Mouse (Mus musculus): ENCODE results near the gene Rtn2. TPM values are rescaled to one million over a fixed set of nuclear protein-coding genes. Genes with fewer than 3 reads are reported as not detected.

The Rtn2 gene
- polyA plus RNA-seq (2012; rRNA removed): 12.7 and 18.9 TPM in 2 replicates

GRCm38 (mm10) chr7:19282385-19282784 is at the start of gene Rtn2:
TSS of gene Rtn2 (plus strand) at chr7:19282624.
- 2% methylated on average over 37 of the region's 37 CpGs for WGBS
- DNase-seq (ENCODE audit: low read depth, low spot score): no peak

- 33% methylated on average over 5 of the region's 5 CpGs for whole genome bisulfite sequencing
- no peak for DNase-seq (ENCODE audit: low read depth, low spot score)
Measured at GRCm38 (mm10) chr7:19234652-19235051, 47.8 kb upstream of the Rtn2 start.

GRCm38 (mm10) chr7:19235092-19235671 is 47.2 kb upstream of the Rtn2 start:
- WGBS: 30% methylated on average over 2 of the region's 2 CpGs
- DNase-seq (ENCODE audit: low read depth, low spot score): peak; percentile 60

GRCm38 (mm10) chr7:19236411-19236810 is 46.0 kb upstream of the Rtn2 start:
- DNase-seq (ENCODE audit: low read depth, low spot score): no peak

GRCm38 (mm10) chr7:19238344-19238743 is 44.1 kb upstream of the Rtn2 start:
- no peak for DNase-seq (ENCODE audit: low read depth, low spot score)
- 93% methylated on average over 4 of the region's 4 CpGs for WGBS

More at GRCm38 (mm10) chr7:19236411-19236810, 46.0 kb upstream of the Rtn2 start:
- 27% methylated on average over 2 of the region's 2 CpGs for WGBS

GRCm38 (mm10) chr7:19239423-19239822 is 43.0 kb upstream of the Rtn2 start:
- DNase-seq (ENCODE audit: low read depth, low spot score): peak; percentile 93
- 0% methylated on average over 1 of the region's 1 CpGs for WGBS

- no peak for DNase-seq (ENCODE audit: low read depth, low spot score)
Measured at GRCm38 (mm10) chr7:19239986-19240385, 42.4 kb upstream of the Rtn2 start.

GRCm38 (mm10) chr7:19240905-19241463 is 41.4 kb upstream of the Rtn2 start:
- 29% methylated on average over 8 of the region's 8 CpGs for WGBS
- DNase-seq (ENCODE audit: low read depth, low spot score): no peak

More at GRCm38 (mm10) chr7:19239986-19240385, 42.4 kb upstream of the Rtn2 start:
- WGBS: 28% methylated on average over 4 of the region's 4 CpGs

GRCm38 (mm10) chr7:19242005-19242404 is 40.4 kb upstream of the Rtn2 start:
- 92% methylated on average over 1 of the region's 1 CpGs for WGBS

GRCm38 (mm10) chr7:19243858-19244257 is 38.6 kb upstream of the Rtn2 start:
- 44% methylated on average over 5 of the region's 5 CpGs for WGBS

More at GRCm38 (mm10) chr7:19242005-19242404, 40.4 kb upstream of the Rtn2 start:
- DNase-seq (ENCODE audit: low read depth, low spot score): no peak

GRCm38 (mm10) chr7:19245083-19245482 is 37.3 kb upstream of the Rtn2 start:
- 82% methylated on average over 3 of the region's 3 CpGs for WGBS
- no peak for DNase-seq (ENCODE audit: low read depth, low spot score)

More at GRCm38 (mm10) chr7:19243858-19244257, 38.6 kb upstream of the Rtn2 start:
- no peak for DNase-seq (ENCODE audit: low read depth, low spot score)

GRCm38 (mm10) chr7:19246855-19247254 is 35.6 kb upstream of the Rtn2 start:
- no peak for DNase-seq (ENCODE audit: low read depth, low spot score)
- 92% methylated on average over 1 of the region's 1 CpGs for WGBS

GRCm38 (mm10) chr7:19247511-19247910 is 34.9 kb upstream of the Rtn2 start:
- 93% methylated on average over 2 of the region's 2 CpGs for WGBS
- DNase-seq (ENCODE audit: low read depth, low spot score): no peak

- 57% methylated on average over 4 of the region's 4 CpGs for WGBS
- DNase-seq (ENCODE audit: low read depth, low spot score): no peak
Measured at GRCm38 (mm10) chr7:19252078-19252477, 30.3 kb upstream of the Rtn2 start.

GRCm38 (mm10) chr7:19253437-19253836 is 29.0 kb upstream of the Rtn2 start:
- DNase-seq (ENCODE audit: low read depth, low spot score): no peak
- 64% methylated on average over 5 of the region's 5 CpGs for WGBS

- no peak for DNase-seq (ENCODE audit: low read depth, low spot score)
- WGBS: 87% methylated on average over 17 of the region's 17 CpGs
Measured at GRCm38 (mm10) chr7:19255395-19255794, 27.0 kb upstream of the Rtn2 start.

GRCm38 (mm10) chr7:19256567-19256966 is 25.9 kb upstream of the Rtn2 start:
- 60% methylated on average over 7 of the region's 7 CpGs for WGBS
- no peak for DNase-seq (ENCODE audit: low read depth, low spot score)

- 28% methylated on average over 11 of the region's 11 CpGs for WGBS
- no peak for DNase-seq (ENCODE audit: low read depth, low spot score)
Measured at GRCm38 (mm10) chr7:19257390-19258022, 24.9 kb upstream of the Rtn2 start.

- DNase-seq (ENCODE audit: low read depth, low spot score): no peak
- WGBS: 24% methylated on average over 3 of the region's 3 CpGs
Measured at GRCm38 (mm10) chr7:19258336-19258735, 24.1 kb upstream of the Rtn2 start.

- no peak for DNase-seq (ENCODE audit: low read depth, low spot score)
- 22% methylated on average over 7 of the region's 7 CpGs for WGBS
Measured at GRCm38 (mm10) chr7:19265147-19265546, 17.3 kb upstream of the Rtn2 start.

Measured in large intestine, adult 2 months (tissue).